Mouse (Mus musculus): Measurements from ENCODE around the gene Lamp1. TPM values are rescaled to one million over a fixed set of nuclear protein-coding genes. Genes with fewer than 3 reads are reported as not detected.

Gene Lamp1
- total RNA-seq (2023): 96.8 TPM

DNA sequence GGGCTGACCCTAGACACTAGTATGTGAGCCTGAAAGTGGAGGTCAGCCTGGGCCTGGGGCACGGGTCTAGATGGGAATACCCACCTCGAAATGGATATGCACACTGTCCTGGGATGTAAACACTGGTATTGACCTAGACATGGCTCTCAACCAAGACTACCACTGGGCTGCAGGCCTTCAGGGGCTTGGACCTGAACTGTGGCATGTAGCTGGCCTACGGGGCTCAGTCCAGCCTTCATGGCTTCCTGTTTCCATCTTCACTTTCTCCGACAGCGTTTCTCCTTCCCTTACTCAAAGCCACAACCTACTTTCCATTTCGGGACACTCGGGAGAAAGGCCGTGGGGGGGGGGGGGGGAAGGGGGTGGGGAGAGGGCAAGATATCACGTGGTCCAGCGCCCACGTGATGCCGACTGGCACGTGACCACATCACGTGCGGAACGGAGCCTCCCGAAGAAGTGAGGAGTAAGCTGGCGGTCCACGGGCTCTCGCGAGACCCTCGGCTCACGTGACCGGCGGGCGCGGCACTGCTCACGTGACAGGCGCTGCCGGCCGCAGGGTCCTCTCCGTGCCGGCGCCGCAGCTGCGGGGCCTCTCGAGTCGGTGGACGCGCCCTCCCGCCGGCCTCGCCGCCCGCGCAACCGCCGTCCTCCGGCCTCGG, at the start of gene Lamp1:
Lamp1 (plus strand) TSS at position 444 of the 659 bp plus-strand sequence.

GRCm38 (mm10) chr8:13200301-13201012, 41.5 kb downstream of the Lamp1 start, which contains the start of gene Grtp1:
Gene Grtp1, minus strand, starts transcription at chr8:13200620.

Other genes with a start within 250 kb of the Lamp1 start
- gene F7, start 133.1 kb upstream of the Lamp1 start, total RNA-seq (2023): not detected
- not detected for gene F10, start 121.9 kb upstream of the Lamp1 start, total RNA-seq (2023)
- gene Proz, start 98.2 kb upstream of the Lamp1 start, total RNA-seq (2023): not detected
- gene Pcid2, start 53.7 kb upstream of the Lamp1 start, total RNA-seq (2023): 39.7 TPM
- gene Cul4a, start 53.5 kb upstream of the Lamp1 start, total RNA-seq (2023): 32.2 TPM
- not detected for gene Grtp1, start 41.5 kb downstream of the Lamp1 start, total RNA-seq (2023)
- not detected for gene Adprhl1, start 95.0 kb downstream of the Lamp1 start, total RNA-seq (2023)
- 11.8 TPM for gene Dcun1d2, start 129.0 kb downstream of the Lamp1 start, total RNA-seq (2023)
- gene Tmco3, start 129.0 kb downstream of the Lamp1 start, total RNA-seq (2023): 12.0 TPM
- gene Tfdp1, start 179.6 kb downstream of the Lamp1 start, total RNA-seq (2023): 26.7 TPM
- gene Atp4b, start 237.7 kb downstream of the Lamp1 start, total RNA-seq (2023): not detected
- not detected for gene Grk1, start 245.9 kb downstream of the Lamp1 start, total RNA-seq (2023)